Mouse (Mus musculus): ENCODE data around the gene Kcnj10. TPM values are rescaled to one million over a fixed set of nuclear protein-coding genes. Genes with fewer than 3 reads are reported as not detected.

Kcnj10 gene
- polyA plus RNA-seq, 1 experiment, result 58.4 TPM

DNA sequence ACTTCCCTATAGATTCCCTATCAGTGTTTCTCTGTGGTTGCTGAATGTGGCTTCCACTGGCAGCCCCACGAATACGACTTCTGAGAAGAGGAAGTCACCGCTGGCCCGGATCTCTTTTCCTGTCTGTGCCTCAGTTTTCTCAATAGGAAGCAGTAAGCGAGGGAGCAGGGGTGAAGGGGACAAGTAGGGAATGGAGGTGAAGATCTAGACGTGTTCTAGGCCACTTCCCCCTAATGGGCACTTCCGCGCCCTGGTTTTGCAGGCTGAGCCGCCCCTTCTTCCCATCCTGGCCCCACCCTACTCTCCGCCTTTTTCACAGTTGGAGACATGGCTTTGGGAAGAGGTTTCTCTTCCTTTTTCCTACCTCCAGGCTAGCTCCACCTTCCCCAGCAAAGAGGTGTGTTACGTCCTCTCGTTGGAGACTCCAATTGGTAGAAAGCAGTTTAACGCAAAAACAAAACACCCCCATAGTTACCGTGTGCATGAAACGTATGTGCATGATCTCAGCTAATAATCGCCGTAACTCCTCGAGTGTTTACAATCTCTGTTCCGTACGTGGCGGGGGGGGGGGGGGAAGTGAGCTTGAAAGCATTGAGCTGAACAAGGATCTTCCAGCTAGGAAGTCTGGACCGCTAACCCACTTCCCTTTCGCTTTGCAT, 29.6 kb upstream of the Kcnj10 start:
- H3K4me1 ChIP-seq (ENCODE audit: control insufficient read depth, insufficient read depth, low read length), result peaks cover 29% of the 10 kb centered on the region
- H3K4me3 ChIP-seq (ENCODE audit: insufficient read depth, low read length), result peak overlapping the region; percentile 67
- TF ChIP-seq CTCF (IDR thresholded peaks at IDR 0.05; ENCODE audit: low read depth, low read length) (no peak), POLR2A (IDR thresholded peaks at IDR 0.05; ENCODE audit: borderline replicate concordance, low read depth, low read length) (no peak)
- H3K27ac ChIP-seq (ENCODE audit: insufficient read depth, low read depth, low read length), result peak overlapping the region; percentile 88

GRCm38 (mm10) chr1:172311921-172312767, 28.9 kb upstream of the Kcnj10 start:
- Histone ChIP-seq H3K4me3 (ENCODE audit: insufficient read depth, low read length) (peak overlapping the region; percentile 96), H3K4me1 (ENCODE audit: control insufficient read depth, insufficient read depth, low read length) (peaks cover 25% of the 10 kb centered on the region), H3K27ac (ENCODE audit: insufficient read depth, low read depth, low read length) (peak overlapping the region; percentile 88)
- no peak for TF ChIP-seq CTCF (IDR thresholded peaks at IDR 0.05; ENCODE audit: low read depth, low read length)
- TF ChIP-seq POLR2A (IDR thresholded peaks at IDR 0.05; ENCODE audit: borderline replicate concordance, low read depth, low read length), result no peak

DNA sequence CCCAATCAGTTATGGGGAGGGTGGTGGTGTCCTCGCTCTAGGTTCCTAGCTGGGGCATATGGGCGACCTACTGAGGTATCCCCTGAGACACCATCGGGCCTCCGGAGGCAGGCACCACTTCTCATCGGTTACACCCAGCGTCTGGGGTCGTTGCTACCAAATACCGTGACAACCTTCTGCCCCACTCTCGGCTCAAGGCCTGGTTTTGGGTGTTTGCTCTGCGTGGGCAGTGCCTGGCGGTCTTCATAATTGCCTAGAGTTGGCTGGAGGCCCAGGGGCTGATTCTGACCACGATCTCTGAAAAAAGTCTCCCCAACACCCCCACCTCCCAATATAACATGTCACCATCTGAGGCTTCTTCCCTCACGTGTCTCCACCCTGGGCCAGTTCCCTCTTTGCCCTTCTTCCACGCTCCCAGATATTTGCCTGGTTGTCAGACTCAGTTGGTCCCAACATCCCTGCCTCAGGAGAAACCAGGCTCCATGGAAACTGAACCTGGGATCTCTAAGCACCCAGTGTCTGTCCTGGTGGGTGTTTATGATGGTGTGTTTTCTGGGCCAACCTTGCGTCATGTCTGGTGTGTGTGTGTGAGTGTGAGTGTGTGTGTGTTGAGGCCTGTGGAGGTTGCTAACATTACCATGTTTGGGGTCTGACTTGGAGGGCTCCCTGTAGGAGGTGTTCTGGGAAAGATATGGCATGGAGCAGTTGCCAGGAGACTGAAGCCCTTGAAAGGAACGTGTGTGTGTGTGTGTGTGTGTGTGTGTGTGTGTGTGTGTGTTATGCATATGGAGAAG, 28.0 kb upstream of the Kcnj10 start:
- peak overlapping the region; percentile 96 for H3K4me3 ChIP-seq (ENCODE audit: insufficient read depth, low read length)
- peak overlapping the region; percentile 49 for H3K27ac ChIP-seq (ENCODE audit: insufficient read depth, low read depth, low read length)
- TF ChIP-seq CTCF (IDR thresholded peaks at IDR 0.05; ENCODE audit: low read depth, low read length) (no peak), POLR2A (IDR thresholded peaks at IDR 0.05; ENCODE audit: borderline replicate concordance, low read depth, low read length) (no peak)
- H3K4me1 ChIP-seq (ENCODE audit: control insufficient read depth, insufficient read depth, low read length), result peaks cover 25% of the 10 kb centered on the region

DNA sequence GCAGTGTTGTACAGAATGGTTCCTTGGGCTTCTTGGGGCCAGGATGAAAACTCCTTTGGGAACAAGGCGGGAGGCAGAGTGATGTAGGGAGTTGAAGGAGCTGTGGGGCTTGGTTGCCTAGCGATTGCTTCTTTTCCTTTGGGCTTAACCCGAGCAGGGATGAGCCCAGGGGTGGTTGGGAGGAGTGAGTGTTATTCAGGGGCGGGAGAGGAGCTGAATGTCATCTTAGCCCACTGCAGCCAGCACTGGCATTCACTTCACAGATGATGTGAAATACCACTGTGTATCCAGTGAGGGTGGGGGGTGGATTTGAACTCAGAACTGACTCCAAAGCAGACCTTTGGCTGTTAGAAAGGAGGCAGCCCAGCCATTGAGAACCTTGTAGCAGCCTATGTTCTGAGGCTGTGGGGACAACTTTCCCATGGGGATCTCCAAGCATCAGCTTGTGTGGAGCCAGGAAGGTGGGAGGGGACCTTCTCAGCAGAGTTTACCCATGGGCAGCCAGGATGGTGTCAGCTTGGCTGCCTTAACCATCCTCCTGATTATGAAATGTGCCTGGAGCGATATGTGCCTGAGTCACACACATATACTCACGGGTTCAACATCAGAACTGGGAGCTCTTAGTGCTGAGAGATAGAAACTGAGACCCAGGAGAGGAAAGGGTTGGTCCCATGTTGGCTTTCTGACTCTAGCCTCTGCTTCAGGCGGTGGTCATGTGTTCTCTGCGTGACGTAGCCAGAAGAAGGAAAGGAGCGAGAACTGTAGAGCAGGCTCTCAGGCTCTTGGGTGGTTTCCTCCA, 27.2 kb upstream of the Kcnj10 start:
- TF ChIP-seq POLR2A (IDR thresholded peaks at IDR 0.05; ENCODE audit: borderline replicate concordance, low read depth, low read length) (no peak), CTCF (IDR thresholded peaks at IDR 0.05; ENCODE audit: low read depth, low read length) (no peak)
- Histone ChIP-seq H3K27ac (ENCODE audit: insufficient read depth, low read depth, low read length) (no peak overlapping the region; the same call in 1 of the 2 replicates), H3K4me1 (ENCODE audit: control insufficient read depth, insufficient read depth, low read length) (peaks cover 25% of the 10 kb centered on the region), H3K4me3 (ENCODE audit: insufficient read depth, low read length) (peak overlapping the region; percentile 96)

- Histone ChIP-seq H3K4me1 (ENCODE audit: control insufficient read depth, insufficient read depth, low read length) (peaks cover 21% of the 10 kb centered on the region), H3K4me3 (ENCODE audit: insufficient read depth, low read length) (no peak overlapping the region), H3K27ac (ENCODE audit: insufficient read depth, low read depth, low read length) (no peak overlapping the region)
- TF ChIP-seq CTCF (IDR thresholded peaks at IDR 0.05; ENCODE audit: low read depth, low read length) (no peak), POLR2A (IDR thresholded peaks at IDR 0.05; ENCODE audit: borderline replicate concordance, low read depth, low read length) (no peak)
Measured at GRCm38 (mm10) chr1:172314911-172315310, 26.1 kb upstream of the Kcnj10 start.

- Histone ChIP-seq H3K4me1 (ENCODE audit: control insufficient read depth, insufficient read depth, low read length) (peaks cover 13% of the 10 kb centered on the region), H3K27ac (ENCODE audit: insufficient read depth, low read depth, low read length) (no peak overlapping the region), H3K4me3 (ENCODE audit: insufficient read depth, low read length) (no peak overlapping the region)
- TF ChIP-seq POLR2A (IDR thresholded peaks at IDR 0.05; ENCODE audit: borderline replicate concordance, low read depth, low read length), result no peak
- TF ChIP-seq CTCF (IDR thresholded peaks at IDR 0.05; ENCODE audit: low read depth, low read length), result no peak
Measured at GRCm38 (mm10) chr1:172317431-172317830, 23.6 kb upstream of the Kcnj10 start.

GRCm38 (mm10) chr1:172317946-172318345, 23.1 kb upstream of the Kcnj10 start:
- TF ChIP-seq POLR2A (IDR thresholded peaks at IDR 0.05; ENCODE audit: borderline replicate concordance, low read depth, low read length) (no peak), CTCF (IDR thresholded peaks at IDR 0.05; ENCODE audit: low read depth, low read length) (no peak)
- Histone ChIP-seq H3K27ac (ENCODE audit: insufficient read depth, low read depth, low read length) (no peak overlapping the region), H3K4me3 (ENCODE audit: insufficient read depth, low read length) (no peak overlapping the region), H3K4me1 (ENCODE audit: control insufficient read depth, insufficient read depth, low read length) (peaks cover 13% of the 10 kb centered on the region)

DNA sequence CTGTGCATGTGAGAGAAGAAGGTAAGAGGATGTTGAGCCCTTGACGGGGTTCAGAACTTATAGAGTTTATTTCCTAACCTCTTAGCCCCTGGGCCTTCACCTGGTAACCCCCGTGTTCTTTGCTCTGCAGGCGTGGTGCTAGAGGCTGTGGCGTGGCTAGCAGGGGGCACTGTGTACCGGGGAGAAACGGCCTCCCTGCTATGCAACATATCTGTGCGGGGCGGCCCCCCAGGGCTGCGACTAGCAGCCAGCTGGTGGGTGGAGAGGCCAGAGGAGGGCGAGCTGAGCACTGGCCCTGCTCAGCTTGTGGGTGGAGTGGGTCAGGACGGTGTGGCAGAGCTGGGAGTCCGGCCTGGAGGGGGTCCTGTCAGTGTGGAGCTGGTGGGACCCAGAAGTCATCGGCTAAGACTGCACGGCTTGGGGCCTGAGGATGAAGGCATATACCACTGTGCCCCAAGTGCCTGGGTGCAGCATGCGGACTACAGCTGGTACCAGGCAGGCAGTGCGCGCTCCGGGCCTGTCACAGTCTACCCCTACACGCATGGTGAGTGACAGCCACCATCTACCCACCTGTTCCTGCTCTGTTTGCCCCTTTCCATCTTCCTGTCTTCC, 22.5 kb upstream of the Kcnj10 start:
- Histone ChIP-seq H3K4me3 (ENCODE audit: insufficient read depth, low read length) (no peak overlapping the region), H3K27ac (ENCODE audit: insufficient read depth, low read depth, low read length) (no peak overlapping the region), H3K4me1 (ENCODE audit: control insufficient read depth, insufficient read depth, low read length) (peaks cover 12% of the 10 kb centered on the region)
- TF ChIP-seq POLR2A (IDR thresholded peaks at IDR 0.05; ENCODE audit: borderline replicate concordance, low read depth, low read length), result no peak
- no peak for TF ChIP-seq CTCF (IDR thresholded peaks at IDR 0.05; ENCODE audit: low read depth, low read length)

Measured in bone marrow macrophage, adult 2 months (primary cell).